Comparison of ENCODE assay signal across 17 mouse cellular contexts in genomic region chr5:7720061-7720460, GRCm38 (mm10).
"Had no signal": no experiment of that assay in that cellular context is flagged by ENCODE, and none has a peak within 500 bp of the region (broad histone marks: within the 10 kb centered on the region; RNA-seq: fewer than 3 reads in every experiment).

No protein-coding gene starts in this region.

- H3K36me3 ChIP-seq: midbrain, embryonic 10.5 days; midbrain, embryonic 12.5 days; neural tube, embryonic 13.5 days; neural tube, embryonic 15.5 days; stomach, embryonic 15.5 days had no signal

- H3K9ac ChIP-seq: lung, embryonic 14.5 days; midbrain, embryonic 12.5 days; neural tube, embryonic 13.5 days; neural tube, embryonic 15.5 days; stomach, embryonic 15.5 days had no signal

- H3K27me3 ChIP-seq: midbrain, embryonic 12.5 days; neural tube, embryonic 13.5 days; neural tube, embryonic 15.5 days; stomach, embryonic 15.5 days had no signal

- H3K4me3 ChIP-seq: midbrain, embryonic 10.5 days; midbrain, embryonic 12.5 days; myocyte; neural tube, embryonic 13.5 days; neural tube, embryonic 15.5 days; stomach, embryonic 15.5 days had no signal

- H3K9me3 ChIP-seq: midbrain, embryonic 10.5 days; midbrain, embryonic 12.5 days; neural tube, embryonic 13.5 days; neural tube, embryonic 15.5 days; stomach, embryonic 15.5 days had no signal

- H3K4me1 ChIP-seq: midbrain, embryonic 10.5 days; midbrain, embryonic 12.5 days; neural tube, embryonic 13.5 days; neural tube, embryonic 15.5 days; stomach, embryonic 15.5 days had no signal

- H3K27ac ChIP-seq: midbrain, embryonic 10.5 days; midbrain, embryonic 12.5 days; neural tube, embryonic 13.5 days; neural tube, embryonic 15.5 days; stomach, embryonic 15.5 days; stomach, postnatal 0 days had no signal

- DNase-seq: lung, embryonic 14.5 days; lung, postnatal 10 days; lung, postnatal 4 days; midbrain, embryonic 14.5 days; retina, postnatal 1 day; right cerebral cortex, adult 18-20 months; right cerebral cortex, postnatal 14 days; thymus, adult 2 months; thymus, postnatal 25 days; thymus, postnatal 4 days had no signal

- H3K4me2 ChIP-seq: lung, embryonic 14.5 days; midbrain, embryonic 12.5 days; neural tube, embryonic 13.5 days; neural tube, embryonic 15.5 days; stomach, embryonic 15.5 days had no signal
